Mouse (Mus musculus): Measurements from ENCODE around the gene Mns1. TPM values are rescaled to one million over a fixed set of nuclear protein-coding genes. Genes with fewer than 3 reads are reported as not detected.
"Not testable (repeated sequence)": the region's sequence is repeated elsewhere in the genome, so short reads cannot be mapped to it uniquely, and the experiment has no call there.

Mns1 gene
- total RNA-seq (2021), result 4.1 and 4.7 TPM in 2 replicates
- long read RNA-seq, full-length matches to known transcripts, result 1 of 2 reads
- long read RNA-seq, partial matches to known transcripts, result 0 of 2 reads
- long read RNA-seq, other reads (novel, unspliced or antisense), result 1 of 2 reads

DNA sequence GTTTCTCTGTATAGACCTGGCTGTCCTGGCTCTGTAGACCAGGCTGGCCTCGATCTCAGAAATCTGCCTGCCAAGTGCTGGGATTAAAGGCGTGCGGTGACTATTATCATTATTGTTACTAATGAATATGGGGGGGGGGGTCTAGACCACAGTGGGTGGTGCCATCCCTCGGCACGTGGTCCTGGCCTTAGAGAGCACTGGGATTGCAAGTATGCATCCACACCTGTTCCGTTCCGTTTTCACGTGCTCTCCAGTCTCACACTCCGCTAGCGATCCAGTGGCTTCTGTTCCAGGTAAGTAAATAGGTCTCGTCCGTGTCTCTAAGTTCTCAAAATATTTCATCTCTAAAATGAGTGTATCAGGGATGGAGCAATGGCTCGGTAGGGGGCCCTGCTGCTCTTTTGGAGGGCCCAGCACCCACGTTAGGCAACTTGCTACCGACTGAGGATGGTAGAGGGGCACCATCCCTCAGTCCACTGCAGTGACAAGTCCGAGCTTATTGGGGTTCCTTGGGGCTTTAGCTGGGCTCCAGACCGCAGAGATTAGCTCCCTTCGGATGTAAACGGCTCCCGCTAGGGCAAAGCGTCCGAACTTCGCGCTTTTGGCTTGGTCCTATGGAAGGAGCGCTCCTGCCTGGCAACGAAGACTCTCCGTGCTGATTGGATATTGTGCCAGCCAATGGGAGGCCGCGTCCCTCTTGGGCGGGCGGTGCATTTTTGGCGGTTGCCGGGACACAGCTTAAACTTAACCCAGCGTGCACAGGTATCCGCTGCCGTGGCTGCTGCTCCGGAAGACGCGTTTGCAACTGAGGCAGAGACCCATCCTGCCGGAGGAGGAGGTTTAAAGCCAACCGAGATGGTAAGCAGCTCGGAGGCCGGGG is at the start of gene Mns1:
TSS of gene Mns1 (plus strand) at position 190 of the 880 bp plus-strand sequence.
- peak; percentile 94 for DNase-seq

DNA sequence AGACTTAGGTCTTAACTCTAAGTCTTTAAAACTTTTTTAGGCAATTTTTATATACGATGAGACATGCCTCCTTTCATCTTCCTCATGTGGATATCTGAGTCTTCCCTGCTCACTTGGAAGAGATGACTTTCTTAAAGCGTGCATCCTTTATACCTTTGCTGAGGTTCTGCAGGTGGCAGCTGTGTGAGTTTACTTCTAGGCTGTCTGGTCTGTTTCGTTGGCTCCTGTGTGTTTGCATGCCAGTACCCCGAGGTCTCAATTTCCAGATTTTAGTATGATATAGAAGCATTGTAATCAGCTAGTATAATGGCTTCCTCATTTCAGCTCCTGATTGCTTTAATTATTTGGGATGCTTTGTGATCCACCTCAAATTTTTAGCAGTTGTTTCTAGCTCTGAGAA is 48.9 kb upstream of the Mns1 start:
- no peak for DNase-seq

DNA sequence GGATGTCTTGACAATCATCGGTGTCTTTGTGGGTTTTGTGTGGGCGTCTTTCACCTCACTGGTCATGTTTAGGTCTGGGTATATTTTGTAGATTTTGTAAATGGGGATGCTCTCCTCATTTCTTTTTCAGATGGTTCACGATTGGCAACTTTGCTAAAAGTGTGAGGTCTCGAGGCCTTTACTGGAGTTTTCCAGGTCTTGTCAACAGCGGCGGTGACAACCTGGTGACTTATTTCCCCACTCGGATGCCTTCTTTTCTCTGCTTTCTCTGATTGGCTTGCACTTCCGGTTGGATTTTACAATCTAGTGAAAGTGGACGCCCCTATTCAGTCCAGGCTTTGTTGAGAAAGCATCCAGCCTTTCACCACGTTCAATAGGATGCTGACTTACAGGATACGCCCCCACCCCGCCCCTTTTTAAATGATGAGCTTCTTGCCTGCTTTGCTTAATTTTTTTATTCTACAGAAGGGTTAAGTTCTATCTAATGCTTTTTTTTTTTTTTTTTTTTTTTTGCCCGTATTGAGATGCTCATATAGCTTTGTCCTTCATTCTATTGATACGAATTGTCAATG is 48.3 kb upstream of the Mns1 start:
- DNase-seq, result no peak

DNA sequence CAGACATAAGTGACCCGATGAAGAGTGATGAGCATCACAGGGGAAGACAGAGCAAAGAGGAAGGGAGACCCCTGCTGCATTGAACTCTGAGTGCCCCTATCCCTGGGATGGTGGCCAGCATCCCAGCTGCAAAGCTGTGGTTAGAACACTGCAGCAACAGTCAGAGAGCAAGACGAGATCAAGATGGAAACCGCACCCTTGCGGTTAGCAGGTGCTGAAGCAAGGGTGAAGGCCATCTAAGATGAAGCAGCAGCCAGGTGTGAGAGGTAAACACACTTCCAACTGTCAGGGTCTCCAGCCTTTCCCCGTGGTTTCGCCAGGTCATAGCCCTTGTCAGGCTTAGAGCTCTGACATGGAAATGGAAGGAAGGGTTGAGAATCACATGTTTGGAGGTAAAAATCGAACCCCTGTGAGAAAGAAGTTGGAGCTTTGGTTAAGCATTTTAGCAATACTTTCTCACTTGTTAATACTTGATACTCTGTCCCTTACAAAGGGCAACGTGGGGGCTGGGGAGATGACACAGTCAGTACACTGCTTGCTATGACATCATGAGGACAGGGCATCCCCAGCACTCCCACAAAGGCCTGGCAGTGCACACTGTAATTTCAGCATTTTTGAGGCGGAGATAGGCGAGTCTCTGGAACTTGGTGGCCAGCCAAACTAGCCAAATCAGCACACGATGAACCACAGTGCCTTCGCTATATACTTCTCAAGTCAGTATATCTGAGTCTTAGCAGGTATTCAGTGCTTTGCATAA is 47.3 kb upstream of the Mns1 start:
- no peak for DNase-seq

DNA sequence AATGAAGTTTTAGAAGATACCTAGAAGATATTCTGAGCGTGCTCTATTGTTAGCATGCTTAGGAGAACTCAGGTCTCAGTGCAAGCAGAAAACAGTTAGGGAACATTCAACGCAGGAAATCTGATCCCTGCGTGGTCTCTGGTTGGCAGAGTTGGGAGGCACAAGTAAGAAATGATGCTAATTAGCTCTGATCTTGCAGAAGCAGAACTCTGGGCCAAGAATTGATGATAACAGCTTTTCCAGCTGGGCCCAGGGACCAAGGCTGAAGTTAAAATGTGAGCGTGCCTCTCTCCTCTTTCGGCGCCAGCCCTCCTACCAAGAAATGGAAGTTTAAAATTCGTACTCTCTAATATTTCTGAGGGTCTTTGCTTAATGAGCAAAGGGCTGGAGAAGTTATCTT is 45.1 kb upstream of the Mns1 start:
- DNase-seq, result no peak

DNA sequence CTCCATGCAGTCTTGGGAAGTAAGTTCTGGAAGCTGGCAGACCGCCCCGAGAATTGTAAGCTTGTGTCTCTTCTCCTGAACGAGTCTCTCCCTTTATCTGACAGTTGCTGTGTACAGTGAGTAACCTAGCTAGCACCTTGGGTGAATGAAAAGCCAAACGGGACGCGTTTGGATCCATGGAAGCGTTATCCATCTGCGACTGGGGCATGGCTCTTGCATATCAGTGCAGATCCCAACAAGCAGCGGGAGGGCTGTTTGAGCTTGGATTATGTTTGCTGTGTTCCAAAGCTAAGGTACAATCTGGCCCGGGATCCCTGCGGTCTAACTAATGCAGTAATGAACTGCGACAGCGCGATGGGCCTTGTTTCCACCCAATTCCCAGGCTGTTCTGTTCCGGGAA is 44.6 kb upstream of the Mns1 start:
- no peak for DNase-seq

- DNase-seq, result no peak
These were observed 43.9 kb upstream of the Mns1 start for GRCm38 (mm10) chr9:72393869-72394341.

GRCm38 (mm10) chr9:72400121-72400520 is 37.7 kb upstream of the Mns1 start:
- no peak for DNase-seq

DNA sequence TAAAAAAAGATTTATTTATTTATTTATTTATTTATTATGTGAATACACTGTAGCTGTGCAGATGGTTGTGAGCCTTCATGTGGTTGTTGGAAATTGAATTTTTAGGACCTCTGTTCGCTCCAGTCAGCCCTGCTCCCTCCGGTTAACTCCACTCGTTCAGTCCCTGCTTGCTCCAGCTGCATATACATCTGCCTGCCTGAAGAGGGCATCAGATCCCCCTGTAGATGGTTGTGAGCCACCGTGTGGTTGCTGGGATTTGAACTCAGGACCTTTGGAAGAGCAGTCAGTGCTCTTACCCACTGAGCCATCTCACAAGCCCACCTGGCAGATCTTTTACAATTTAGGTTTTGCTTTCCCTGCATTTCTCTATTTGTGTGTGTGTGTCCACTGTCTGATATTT is 36.0 kb upstream of the Mns1 start:
- not testable (repeated sequence) for DNase-seq

GRCm38 (mm10) chr9:72403421-72403820 is 34.4 kb upstream of the Mns1 start:
- no peak for DNase-seq

- DNase-seq, result no peak
These were observed 33.4 kb upstream of the Mns1 start for GRCm38 (mm10) chr9:72404446-72404845.

DNA sequence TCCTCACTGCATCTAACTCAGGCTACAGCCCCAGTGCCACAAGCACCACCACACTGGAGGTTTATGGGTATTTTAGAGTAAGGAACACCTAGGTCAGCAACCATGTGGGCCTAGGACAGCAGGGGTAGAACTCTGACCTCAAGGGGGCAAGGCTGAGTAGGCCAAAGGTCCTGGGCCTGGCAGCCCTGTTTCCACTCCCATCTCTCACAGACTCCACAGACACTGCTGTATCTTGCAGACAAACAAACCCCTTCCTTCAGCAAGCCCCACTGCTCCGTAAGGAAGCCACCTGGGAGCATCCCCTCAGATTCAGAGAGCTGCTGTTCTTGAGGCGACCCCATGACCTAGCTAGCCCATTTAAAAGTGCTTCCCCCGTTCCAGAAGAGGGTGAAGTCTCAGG is 32.9 kb upstream of the Mns1 start:
- DNase-seq, result no peak

GRCm38 (mm10) chr9:72405882-72406638 is 31.8 kb upstream of the Mns1 start:
- no peak for DNase-seq

DNA sequence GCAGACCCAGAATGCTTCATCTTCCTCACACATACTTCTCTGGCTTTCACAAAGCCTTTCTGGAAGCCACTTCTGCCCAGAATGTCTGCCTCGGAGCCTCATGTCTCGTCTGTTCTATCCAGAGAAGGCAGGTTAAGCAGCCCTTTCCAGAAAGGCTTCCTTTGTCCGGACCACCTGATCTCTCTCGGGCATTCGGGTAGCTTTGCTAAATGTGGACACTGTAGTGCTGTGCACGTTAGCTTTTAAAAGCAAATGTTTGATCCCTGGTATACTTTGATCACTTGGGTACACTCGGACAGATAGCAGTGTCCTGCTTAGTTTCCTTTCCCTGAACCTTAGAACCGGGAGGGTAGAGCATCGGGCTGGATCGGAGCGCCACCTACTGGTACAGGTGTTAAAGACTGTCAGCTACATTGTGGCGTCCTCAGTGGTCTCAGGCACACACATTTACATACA is 29.7 kb upstream of the Mns1 start:
- DNase-seq, result peak; percentile 81

- no peak for DNase-seq
These were observed 28.2 kb upstream of the Mns1 start for GRCm38 (mm10) chr9:72409381-72410225.

GRCm38 (mm10) chr9:72411746-72412145 is 26.1 kb upstream of the Mns1 start:
- DNase-seq, result no peak

DNA sequence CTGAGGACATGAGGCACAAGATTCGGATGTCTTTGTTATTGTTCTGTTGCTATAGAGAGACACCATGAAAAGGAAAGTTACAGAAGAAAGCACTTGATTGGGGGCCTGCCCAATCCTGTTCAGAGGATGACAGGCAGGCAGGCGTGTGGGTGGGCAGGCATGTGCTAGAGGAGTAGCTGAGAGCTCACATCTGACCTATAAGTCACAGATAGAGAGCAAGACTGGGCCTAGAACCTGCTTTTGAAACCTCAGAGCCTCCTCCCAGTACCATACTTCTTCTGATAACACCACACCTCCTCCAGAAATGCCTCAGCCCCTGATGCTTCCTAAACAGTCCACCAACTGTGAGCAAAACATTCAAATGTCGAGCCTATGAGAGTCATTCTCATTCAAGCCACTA is 19.4 kb upstream of the Mns1 start:
- no peak for DNase-seq

DNA sequence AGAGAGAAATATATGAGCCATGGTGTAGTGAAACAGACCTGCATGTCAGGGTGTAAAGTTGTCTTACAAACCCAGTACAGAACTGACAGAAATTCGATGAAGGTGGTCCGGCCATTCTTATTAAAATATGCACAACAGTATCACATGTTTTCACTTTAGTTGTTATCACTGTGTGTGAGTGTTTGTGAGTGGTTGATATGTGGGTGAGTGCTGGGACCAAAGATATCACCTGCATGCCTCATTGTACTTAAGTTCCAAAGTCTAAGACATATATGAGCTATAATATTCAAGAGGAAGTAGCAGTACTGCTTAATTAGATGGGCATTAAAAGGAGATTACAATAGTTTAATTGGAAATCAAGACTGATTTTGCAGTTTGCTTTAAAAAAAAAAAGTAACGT is 17.3 kb upstream of the Mns1 start:
- DNase-seq, result no peak

DNA sequence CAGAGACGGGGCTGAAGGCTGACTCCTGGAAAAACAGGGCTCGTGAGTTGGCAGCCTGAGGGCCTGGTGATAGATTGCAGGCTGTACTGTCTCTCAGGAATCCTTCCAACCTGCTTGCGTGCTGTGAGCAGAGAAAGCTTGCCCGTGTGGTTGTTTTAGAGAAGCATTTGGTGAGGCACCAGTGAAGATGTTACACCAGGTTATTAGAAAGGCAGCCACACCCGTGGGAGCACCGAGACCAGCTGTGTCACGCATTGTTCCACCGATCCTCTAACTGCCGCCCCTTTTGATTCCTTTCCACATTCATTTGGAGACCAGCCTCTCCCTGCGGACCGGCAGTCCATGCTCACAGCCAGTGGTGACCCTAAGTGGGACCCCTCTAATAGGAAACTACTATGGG is 15.5 kb upstream of the Mns1 start:
- DNase-seq, result no peak

DNA sequence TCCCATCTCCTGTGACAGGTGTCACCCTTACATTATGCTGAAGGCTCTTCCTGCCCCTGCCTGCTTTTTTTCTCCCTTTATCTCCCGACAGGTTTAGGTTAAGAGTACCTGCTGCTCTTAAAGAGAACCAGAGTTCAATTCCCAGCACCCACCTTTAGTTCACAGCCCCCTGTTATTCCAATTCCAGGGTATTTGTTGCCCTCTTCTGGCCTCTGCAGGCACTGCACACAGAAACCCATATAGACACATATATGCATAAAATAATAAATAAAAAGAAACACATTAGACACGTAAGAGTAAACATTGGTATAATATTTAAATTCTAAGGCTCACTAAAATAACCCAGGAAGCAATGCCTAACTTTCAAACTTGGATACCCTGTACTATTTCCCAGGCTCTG is 15.1 kb upstream of the Mns1 start:
- DNase-seq, result no peak

- DNase-seq, result no peak
These were observed 12.4 kb upstream of the Mns1 start for GRCm38 (mm10) chr9:72425300-72425850.

Data from adrenal gland, postnatal 25 days (tissue).